Mouse (Mus musculus) retina, embryonic 14.5 days (tissue): ENCODE data around the gene Brip1.
"Not testable (repeated sequence)": the region's sequence is repeated elsewhere in the genome, so short reads cannot be mapped to it uniquely, and the experiment has no call there.

Experiments
- DNase-seq: peaks from one replicate; pipeline ENCODE4 v3.0.0-alpha.2; 2015; ENCODE audit warnings: low spot score

Gene Brip1

DNA sequence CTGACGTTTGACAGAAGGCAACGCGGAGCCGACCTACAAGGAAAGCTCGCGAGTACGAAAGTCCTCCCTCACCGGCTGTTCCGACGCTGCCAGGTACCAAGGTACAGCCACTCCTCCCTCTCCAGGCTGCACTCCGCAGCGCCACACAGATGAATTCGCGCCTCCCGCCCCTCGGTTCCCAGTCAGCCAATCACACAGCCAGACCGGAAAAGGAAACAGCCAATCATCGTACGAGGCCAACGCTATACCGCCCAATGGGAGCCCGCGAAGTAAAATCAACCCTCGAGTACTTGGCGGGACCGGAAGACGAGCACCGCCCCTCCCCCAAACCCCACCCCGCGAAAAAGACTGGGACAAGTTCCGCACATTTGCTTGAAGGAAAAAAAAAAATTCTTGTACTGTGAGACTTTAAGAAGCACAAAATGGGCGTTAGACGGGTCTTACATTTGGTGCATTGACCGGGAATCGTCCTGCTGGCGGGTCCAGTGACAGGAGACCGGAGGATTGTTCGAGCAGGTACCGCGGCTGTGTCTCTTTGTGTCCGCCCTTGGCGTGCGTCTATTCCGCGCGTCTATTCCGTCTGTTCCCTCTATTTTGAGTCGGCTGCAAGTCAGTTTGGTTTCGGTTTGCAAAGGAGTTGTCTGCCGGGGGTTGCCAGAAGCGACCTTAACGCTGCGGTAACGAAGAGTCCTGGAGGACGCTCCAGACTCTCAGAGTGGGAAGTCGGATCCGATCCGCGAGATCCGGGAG is at the start of gene Brip1:
TSS of gene Brip1 (minus strand) at position 157 of the 750 bp plus-strand sequence.
- DNase-seq: peak; percentile 98

DNA sequence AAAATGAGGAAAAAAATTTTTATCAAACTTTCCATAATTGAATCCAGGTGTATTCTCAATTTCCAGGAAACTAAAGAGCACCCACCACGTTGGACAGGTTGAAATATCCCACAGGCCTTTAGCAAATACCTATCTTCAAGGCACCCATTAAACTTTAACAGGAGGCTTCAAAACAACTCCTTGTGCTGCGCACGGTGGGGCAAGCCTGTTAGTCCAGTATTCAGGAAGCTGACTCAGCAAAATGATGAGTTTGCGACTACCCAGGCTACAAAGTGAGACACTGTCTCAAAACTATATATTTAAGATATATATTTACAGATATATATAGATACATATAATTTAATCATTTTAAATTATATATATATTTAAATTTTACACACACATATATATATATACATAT is 31.5 kb upstream of the Brip1 start:
- no peak for DNase-seq

DNA sequence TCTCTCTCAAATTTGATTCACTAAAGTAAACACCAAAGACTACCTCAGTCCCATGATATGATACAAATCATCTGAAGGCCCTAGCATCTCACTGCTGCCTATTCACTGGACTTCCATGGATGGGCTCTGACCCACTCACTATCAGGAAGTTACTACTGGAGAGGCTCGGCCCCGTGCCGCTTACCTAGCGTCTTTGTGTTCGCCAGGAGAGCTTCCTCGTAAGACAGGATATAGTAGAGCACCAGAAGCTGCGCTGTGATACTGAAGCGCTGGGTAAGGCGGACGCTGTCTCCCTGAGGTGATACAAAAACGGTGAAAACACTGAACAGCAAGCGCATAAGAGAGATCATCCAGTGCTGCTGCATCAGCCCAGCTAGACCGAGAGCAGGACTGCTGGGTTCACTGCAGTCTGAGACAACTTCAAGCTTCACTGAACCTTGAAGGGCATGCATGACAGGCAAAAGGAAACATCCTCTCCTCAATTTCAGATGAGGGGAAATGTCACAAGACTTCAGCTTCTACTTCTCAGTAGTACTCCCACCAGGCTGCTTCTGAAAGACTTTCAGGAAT is 30.9 kb upstream of the Brip1 start:
- DNase-seq: no peak

DNA sequence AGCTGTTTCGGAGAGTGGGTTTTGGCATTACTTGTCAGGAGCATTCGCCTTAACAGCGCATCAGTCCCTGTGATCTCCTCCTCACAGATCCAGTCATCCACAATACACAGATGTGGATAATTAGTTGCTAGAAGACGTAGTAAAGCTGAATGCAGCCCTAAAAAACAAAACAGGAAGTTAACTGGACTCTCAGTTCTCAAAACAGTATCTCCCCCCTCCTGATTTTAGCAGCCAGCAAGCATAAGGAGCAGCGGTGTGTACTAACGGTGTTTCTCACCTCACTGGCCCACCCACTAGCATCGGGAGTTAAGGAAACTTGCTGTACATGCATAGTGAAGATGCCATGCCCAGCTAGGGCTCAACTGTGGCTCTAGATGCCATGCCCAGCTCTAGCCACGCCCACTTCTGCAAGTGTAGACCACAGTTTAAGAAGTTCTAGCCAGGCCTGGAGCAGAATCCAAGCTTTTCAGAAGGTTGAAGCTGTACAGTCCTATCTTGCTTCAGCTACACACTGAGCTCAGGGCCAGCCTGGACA is 25.7 kb upstream of the Brip1 start:
- no peak for DNase-seq

DNA sequence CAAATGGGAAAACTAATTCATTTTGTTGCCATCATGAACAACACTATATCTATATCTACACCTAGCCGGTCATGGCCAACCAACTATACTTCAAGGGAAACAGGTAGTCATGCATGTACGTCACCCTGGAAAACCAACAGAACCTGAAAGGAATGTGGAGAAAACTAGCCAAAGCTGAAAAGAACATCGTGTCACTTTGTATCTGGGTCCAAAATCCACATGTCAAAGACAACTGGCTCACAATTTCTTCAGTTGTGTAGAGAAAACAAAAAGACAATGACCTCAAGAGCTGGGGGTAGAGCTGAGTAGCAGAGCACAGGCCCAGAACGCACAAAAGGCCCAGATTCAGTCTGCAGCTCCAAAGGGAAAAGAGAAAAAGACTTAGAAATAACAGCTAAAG is 24.8 kb upstream of the Brip1 start:
- no peak for DNase-seq

DNA sequence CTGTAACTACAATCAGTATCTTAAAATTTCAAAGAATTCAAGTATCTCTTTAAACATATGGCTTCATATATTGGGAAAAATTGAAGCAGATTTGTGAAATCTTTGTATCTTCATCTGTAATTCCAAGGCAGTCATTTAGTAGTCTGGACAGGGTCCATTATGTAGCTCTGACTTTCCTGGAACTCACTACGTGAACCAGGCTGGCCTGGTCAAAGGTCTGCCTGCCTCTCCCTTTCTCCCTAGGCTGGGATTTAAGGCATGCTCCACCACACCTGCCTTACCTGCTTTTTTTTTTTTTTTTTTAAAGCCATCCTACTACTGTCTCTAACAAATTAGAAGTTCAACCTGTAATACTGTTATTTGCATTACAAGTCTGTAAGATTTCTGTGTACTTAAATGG is 10.8 kb upstream of the Brip1 start:
- no peak for DNase-seq

DNA sequence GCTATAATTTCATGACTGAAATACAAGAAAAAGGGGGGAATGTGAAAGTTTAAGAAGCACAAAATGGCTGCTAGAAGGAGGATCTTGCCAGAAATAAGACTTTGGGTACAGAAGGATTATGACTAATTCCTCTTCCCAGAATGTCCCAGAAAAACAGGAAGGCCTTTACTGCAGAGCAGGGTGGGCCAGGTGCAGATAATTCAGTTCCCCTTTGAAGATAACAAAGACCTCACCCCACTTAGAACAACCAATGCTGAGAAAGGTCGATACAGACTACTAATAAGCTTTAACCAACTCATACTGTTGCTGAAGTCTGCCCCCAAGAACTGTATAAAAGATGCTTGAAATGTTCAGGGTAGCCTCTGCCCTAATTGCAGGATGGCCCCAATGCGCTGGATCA is 8.1 kb upstream of the Brip1 start:
- no peak for DNase-seq

DNA sequence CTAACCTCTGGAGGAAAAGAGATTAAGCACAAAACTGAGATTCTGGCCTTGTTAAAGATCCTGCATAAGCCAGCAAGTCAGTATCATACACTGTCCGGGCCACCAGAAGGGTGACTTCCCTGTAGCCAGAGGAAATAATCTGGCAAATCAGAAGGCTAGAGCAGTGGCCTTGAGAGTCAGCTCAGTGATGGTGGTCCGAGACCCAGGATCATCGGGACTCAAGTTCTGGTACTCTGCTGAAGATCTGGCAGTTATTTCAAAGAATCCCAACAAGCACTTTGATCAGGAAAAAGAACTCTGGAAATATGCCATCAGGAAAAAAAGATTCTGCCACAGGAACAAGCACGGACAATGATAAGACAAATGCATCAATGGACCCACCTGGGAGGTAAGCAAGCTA is 4.9 kb upstream of the Brip1 start:
- no peak for DNase-seq

DNA sequence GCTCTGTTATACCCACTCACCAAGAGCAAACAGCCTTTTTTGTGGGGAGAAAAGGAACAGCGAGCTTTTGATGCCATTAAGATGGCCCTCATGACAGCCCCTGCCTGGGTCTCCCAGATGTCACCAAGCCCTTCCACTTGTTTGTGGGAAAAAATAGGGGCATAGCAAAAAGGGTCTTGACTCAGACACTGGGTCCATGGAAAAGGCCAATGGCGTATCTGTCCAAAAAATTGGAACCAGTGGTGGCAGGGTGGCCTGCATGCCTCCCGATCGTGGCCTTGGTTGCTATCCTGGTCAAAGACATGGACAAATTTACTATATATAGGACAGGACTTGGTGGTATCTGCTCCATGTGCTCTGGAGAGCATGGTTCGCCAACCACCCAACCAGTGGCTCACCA is 4.0 kb upstream of the Brip1 start:
- no peak for DNase-seq

DNA sequence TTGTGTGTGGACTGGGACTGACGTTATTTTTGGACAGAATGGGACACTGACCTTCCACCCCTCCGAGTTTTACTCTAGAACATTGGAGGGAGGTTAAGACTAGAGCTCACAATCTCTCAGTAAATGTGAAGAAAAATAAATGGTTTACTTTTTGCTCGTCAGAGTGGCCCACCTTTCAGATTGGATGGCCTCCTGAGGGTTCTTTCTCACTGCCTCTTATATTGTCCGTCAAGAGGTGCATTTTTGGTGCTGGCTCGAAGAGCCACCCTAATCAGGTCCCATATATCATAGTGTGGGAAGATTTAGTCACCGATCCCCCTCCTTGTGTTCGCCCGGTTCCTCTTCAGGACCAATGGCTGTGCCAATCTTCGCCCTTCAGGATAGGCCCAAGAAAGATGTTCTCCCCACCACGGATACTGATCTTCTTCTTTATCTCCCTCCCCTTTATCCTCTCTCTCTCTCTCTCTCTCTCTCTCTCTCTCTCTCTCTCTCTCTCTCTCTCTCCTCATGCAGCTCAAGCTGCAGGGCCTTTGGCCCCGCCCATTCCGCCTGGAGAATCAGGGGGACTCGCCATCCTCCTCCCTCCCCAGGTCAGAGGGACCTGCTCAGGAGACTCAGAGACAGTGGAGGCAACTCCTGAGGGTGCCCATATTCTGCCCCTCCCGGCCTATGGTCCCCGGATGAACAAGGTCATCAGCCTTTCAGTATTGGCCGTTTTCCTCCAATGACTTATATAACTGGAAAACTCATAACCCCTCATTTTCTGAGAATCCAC is 1.1 kb upstream of the Brip1 start:
- peak; percentile 14 for DNase-seq

DNA sequence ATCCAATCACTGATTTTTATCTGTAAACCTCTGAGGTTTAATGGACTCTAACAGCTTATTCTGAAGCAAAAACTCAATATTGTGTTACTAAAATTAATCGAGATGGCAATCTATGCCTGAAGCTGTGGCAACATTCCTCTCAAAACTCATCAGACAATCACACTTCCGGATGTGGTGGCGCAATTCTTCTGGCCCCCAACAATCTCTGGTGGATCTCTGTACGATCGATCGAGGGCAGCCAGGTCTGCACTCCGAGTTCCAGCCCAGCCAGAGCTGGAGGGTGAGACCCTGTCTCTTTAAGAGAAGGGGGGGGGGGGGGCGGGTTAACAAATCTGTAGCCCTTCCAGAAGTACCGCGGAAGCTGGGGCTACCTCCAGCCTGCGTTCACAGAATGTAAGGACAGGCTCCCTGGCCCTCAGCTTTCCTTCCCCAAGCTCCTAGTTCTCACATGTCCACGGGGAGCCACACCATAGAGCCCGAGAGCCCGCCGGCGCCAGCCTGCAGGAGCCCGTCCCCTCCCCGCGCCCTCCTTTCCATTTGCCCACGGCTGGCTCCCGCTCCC is 452 bp downstream of the Brip1 start:
- DNase-seq: no peak

DNA sequence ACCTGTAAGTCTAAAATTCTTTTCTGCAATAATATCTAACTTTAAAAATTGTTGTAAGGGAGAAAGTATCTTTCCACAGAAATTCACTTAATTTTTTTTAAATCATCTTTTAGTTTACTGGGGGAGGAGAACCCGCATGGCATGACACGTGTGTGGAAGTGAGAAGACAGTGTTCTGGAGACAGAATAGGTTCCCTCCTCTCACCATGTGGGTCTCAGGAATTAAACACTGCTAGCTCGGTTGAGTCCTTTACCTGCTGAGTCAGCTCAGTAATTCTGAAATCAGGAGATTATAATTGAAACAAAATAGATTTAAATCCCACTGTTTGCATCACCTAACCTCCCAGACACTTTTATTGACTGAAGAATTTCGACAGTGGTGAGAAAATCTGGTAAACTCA is 1.3 kb downstream of the Brip1 start:
- no peak for DNase-seq

DNA sequence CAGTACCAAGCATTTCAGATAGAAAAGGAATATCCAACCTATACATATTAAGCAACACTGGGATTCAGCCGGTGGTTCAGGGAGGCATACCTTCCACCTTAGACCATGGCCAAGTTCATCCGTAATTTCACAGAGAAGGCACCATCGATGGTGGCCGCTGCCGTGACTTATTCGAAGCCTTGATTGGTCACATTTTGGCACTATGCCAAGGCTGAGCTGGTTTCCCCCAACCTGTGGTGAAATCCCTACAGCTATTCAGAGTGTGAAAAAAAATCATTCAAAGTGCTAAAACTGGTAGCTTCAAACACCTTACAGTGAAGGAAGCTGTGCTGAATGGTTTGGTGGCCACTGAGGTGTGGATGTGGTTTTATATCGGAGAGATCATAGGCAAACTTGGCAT is 15.8 kb downstream of the Brip1 start:
- DNase-seq: not testable (repeated sequence)

DNA sequence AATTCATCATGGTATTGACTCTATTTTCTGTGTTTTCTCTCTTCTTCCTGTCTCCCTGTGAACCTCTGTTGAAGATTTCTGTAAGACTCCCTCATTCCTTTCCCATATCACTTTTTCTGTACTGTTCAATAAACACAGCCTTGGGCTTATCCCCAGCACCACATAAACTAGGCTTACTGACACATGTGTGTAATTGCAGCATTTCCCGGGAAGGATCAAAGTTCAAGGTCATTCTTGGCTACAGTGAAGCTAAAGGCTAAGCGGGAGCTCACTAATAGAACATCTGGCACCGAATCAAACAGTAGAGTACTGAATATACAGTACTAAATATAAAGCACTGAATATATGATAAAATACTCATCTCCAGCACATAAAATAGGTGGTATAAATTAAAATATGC is 25.2 kb downstream of the Brip1 start:
- no peak for DNase-seq

DNA sequence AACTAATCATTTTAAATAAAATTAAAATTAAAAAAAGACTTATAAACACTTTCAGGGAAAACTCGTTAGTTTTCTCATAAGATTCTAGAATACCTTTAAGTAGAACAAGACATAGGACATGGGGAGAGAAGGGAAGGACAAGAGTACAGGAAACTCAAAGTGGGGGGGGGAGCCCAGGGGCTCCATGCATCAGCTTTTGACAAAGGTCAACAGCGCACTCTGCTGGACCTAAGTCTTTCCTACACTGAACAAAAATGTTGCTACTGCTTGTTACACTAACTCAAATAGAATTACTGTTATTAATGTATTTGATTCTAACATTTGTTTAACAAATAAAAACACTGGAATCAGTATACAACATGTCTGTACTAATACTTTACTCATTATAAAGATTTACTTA is 26.8 kb downstream of the Brip1 start:
- peak; percentile 81 for DNase-seq

DNA sequence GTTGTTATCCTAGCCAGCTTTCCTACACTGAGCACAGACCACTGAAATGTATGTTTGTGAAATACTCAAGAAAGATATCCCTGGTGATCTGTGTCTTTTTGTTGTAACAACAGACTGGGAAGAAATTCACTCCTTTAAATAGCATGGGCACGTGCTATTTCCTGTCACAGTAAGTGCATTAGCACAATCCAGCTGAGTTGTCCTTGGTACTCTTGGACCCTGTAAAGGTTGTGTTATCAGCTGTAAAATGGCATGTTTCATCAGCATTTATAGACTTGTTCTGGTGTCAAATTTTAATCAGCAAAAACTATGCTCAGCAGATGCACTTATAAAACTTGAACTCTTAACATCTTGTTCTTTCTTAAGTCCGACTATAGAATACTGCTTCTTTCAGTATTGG is 30.2 kb downstream of the Brip1 start:
- no peak for DNase-seq

DNA sequence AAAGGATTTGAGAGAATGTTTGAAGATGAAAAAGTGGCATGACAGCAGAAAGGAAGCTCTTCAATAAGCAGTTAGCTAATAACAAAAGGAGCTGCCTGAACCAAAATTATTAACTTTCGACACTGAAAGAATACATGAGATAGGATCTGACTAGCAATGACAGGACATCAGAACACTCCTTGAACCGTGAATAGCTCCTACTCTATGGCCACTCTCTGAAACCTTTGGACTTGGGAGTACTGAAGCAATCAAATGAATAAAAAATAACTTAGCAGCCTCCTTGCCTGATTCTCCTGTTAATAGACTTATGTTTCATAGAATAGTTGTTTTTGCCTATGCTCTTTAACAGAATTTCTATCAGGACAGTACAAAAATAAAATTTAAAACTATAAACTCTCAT is 40.7 kb downstream of the Brip1 start:
- no peak for DNase-seq

DNA sequence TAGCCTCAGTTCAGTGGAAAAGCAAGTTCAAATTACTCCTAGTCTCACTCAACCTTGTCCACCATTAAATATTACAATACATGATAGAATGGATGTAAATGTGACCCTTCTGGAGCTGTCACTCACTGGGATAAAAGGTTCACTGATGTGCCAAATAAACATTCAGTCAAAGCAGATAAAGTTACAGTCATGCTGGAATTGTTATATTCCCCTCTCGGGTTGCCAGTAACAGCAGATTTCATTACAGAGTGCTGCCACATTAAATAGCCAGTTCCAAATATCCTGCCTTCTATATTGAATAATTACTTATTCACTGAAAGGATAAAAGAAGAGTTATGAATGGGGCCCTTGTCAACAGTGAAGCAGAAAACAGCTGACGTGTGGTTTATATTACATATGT is 42.0 kb downstream of the Brip1 start:
- DNase-seq: peak; percentile 21

DNA sequence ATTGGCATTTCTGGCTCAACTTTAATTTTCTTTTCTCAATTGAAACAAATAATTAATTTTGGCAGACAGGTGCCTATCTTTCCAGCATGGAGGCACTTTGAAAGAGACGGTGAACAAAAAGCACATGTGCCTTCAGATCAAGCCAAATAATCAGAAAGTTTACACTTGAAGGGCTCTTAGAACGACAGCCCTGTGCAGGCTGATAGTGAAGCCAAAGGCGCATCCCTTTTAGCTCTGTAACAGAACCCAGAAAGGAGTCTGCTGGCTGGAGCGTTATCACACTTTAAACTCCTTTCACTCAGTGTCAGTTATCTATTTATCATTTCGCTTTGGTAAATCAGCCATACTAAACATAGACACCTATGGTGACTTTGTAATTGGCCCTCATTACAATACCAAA is 45.4 kb downstream of the Brip1 start:
- no peak for DNase-seq

DNA sequence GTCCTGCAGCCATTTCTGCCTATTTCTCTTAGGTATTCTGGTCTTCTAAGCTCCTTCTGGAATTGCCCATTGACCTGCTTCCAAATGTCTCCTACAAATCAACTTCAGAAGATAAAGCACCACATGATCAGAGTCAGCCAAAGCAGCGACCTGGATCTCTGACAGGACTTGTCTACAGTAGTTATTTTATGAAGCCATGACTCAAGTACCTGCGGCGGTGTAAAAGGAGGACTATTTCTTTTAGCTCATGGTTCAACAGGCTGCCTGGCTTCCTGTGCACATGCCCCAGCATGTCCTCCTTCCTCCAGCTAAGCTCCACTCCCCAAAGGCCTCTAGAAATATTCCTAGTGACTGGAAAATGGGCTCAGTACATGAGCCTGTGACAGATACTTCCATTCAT is 69.7 kb downstream of the Brip1 start:
- no peak for DNase-seq

DNA sequence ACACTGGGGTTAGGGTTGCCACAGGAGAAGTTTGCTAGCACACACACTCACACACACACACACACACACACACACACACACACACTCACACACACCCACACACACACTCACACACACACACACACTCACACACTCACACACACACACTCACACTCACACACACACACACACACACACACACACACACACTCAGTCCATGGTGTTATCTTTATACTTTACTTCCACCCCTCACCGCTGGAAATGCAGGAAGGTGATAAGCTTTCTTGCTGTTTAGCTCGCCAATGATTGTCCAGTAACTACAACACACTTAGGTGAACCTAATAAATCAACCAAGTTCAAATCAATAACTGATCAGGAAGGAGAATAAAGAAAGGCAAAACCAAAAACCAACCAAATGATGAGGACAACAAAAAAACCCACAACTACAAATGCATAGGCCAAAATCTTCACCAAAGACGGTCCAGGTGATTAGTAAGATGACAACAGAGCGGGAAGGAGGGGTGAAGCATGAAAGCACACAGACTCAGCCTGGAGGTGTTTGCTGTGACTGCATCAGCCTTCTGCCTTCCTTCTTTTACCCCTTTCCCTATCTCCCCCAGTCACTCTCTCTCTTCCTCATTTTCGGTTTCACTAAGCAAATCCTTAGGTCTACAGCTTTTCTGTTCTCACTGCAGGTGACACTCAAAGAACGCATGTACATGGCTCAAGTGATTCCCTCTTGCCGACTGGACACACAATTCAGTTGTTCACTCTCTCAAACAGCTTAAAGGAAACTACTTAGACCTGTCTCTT is 83.7 kb downstream of the Brip1 start:
- DNase-seq: no peak

DNA sequence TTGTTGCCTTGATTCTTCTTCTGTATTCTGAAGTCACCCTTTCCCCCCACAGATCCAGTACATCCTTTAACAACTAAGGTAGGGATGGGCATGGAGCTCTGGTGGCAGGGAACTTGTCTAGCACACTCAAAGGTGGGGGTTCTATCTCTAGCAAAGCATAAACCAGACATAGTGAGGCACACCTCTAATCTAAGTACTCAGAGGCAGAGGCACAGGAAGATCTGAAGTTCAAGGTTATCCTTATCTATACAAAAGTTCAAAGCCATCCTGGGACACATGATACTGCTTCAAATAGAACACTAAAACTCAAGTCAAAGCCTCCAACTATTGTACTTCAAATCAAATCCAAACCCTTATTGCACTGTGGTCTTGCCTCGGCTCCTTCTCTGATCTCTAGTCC is 85.0 kb downstream of the Brip1 start:
- DNase-seq: no peak
